Mouse (Mus musculus) heart, embryonic 11.5 days (tissue): ENCODE data around the gene Als2. TPM values are rescaled to one million over a fixed set of nuclear protein-coding genes. Genes with fewer than 3 reads are reported as not detected.

ENCODE experiments used
- ATAC-seq: fragments of 200-750 bp; cut with Nextera tagmentation; replicated peaks from 2 replicates; pipeline ENCODE4 v1.8.0; 2017; ENCODE audit warnings: moderate library complexity; ENCODE audit not compliant: insufficient number of reproducible peaks, low FRiP score, low TSS enrichment
- H3K27ac ChIP-seq: fragments of 300-500 bp; sonication (generic); 2 replicates; pipeline ENCODE4 v1.5.1; 2014; ENCODE audit warnings: mild to moderate bottlenecking, low read depth, low read length
- H3K27me3 ChIP-seq: fragments of 300-500 bp; sonication (generic); 2 replicates; pipeline ENCODE4 v1.6.1; 2014; ENCODE audit warnings: mild to moderate bottlenecking, low read length, mixed read lengths; ENCODE audit not compliant: control insufficient read depth, insufficient read depth
- H3K36me3 ChIP-seq: fragments of 300-500 bp; sonication (generic); 2 replicates; pipeline ENCODE4 v1.6.1; 2014; ENCODE audit warnings: mild to moderate bottlenecking, low read length, moderate library complexity, mixed read lengths; ENCODE audit not compliant: control insufficient read depth, insufficient read depth
- H3K4me1 ChIP-seq: fragments of 300-500 bp; sonication (generic); 2 replicates; pipeline ENCODE4 v1.6.1; 2014; ENCODE audit warnings: low read length; ENCODE audit not compliant: control insufficient read depth, insufficient read depth
- H3K4me2 ChIP-seq: fragments of 300-500 bp; sonication (generic); 2 replicates; pipeline ENCODE4 v1.6.1; 2014; ENCODE audit warnings: mild to moderate bottlenecking, moderate library complexity
- H3K4me3 ChIP-seq: fragments of 300-500 bp; sonication (generic); 2 replicates; pipeline ENCODE4 v1.5.1; 2014; ENCODE audit warnings: low read depth, low read length
- H3K9ac ChIP-seq: fragments of 300-500 bp; sonication (generic); 2 replicates; pipeline ENCODE4 v1.6.1; 2014; ENCODE audit warnings: mild to moderate bottlenecking, low read depth, low read length, moderate library complexity
- H3K9me3 ChIP-seq: fragments of 300-500 bp; sonication (generic); replicated peaks from 2 replicates; pipeline ENCODE4 v1.6.1; 2016; ENCODE audit warnings: low read length; ENCODE audit not compliant: control insufficient read depth
- WGBS: fragments of 180-500 bp; shearing (Covaris S2); extraction: QIAGEN DNeasy Blood & Tissue Kit; methylation state at CpG from one replicate; pipeline ENCODE4 v1.1.7; 2014; ENCODE audit not compliant: insufficient replicate concordance; 5-methylcytosine and 5-hydroxymethylcytosine counted together
- polyA plus RNA-seq: library from polyadenylated mRNA; unstranded; fragments of >200 nt; fragmentation: Nextera tagmentation; extraction: Ambion mirVana; gene quantifications from 2 replicates; pipeline ENCODE4 v1.2.1, GENCODE M21; 2014

Als2 gene
- polyA plus RNA-seq, 1 experiment from 2014 or later: 10.1 TPM

DNA sequence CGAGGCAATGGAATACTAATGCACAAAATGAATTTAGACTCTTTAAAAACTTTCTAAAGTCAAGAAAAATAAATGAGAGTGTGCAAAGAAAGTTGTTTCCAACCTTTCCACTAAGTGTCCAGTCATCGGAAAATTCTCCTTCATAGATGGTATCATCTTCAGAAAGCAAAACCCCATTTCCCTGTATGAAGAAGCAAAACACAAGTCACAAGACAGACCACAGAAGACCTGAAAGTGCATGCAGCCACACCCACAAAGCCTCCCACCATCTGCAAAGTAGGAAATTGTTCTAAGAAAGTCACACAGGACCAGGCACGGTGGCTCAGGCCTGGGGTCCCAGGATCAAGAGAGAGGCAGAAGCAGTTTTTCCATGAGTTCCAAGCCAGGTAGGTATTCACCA is 57.0 kb downstream of the Als2 start:
- ATAC-seq: no peak
- Histone ChIP-seq H3K9me3 (no peaks in the 10 kb centered on the region), H3K4me2 (no peak overlapping the region), H3K4me3 (no peak overlapping the region), H3K36me3 (peaks cover 7% of the 10 kb centered on the region), H3K27me3 (no peaks in the 10 kb centered on the region), H3K4me1 (no peaks in the 10 kb centered on the region), H3K27ac (no peak overlapping the region), H3K9ac (no peak overlapping the region)
- 79% methylated on average over 3 of the region's 3 CpGs for WGBS

DNA sequence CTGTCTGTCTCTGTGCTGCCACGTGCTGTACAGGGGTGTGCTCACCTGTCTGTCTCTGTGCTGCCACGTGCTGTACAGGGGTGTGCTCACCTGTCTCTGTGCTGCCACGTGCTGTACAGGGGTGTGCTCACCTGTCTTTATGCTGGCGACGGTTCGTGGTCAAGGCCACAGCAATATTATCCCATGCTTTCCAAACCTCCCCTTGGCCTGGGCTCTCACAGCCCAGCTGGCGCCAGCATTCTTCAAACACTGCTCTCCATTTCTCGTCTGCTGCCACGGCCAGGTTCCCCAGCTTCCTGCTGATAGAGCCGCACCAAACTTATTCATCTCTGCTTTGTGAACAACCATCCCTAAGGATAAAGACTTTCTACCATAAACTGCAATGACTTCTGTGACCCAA is 58.6 kb downstream of the Als2 start:
- H3K4me2 ChIP-seq: no peak overlapping the region
- no peak overlapping the region for H3K27ac ChIP-seq
- no peaks in the 10 kb centered on the region for H3K27me3 ChIP-seq
- H3K36me3 ChIP-seq: peaks cover 10% of the 10 kb centered on the region
- no peak overlapping the region for H3K9ac ChIP-seq
- WGBS: 88% methylated on average over 10 of the region's 10 CpGs
- no peak for ATAC-seq
- H3K4me3 ChIP-seq: no peak overlapping the region
- H3K9me3 ChIP-seq: no peaks in the 10 kb centered on the region
- H3K4me1 ChIP-seq: no peaks in the 10 kb centered on the region

DNA sequence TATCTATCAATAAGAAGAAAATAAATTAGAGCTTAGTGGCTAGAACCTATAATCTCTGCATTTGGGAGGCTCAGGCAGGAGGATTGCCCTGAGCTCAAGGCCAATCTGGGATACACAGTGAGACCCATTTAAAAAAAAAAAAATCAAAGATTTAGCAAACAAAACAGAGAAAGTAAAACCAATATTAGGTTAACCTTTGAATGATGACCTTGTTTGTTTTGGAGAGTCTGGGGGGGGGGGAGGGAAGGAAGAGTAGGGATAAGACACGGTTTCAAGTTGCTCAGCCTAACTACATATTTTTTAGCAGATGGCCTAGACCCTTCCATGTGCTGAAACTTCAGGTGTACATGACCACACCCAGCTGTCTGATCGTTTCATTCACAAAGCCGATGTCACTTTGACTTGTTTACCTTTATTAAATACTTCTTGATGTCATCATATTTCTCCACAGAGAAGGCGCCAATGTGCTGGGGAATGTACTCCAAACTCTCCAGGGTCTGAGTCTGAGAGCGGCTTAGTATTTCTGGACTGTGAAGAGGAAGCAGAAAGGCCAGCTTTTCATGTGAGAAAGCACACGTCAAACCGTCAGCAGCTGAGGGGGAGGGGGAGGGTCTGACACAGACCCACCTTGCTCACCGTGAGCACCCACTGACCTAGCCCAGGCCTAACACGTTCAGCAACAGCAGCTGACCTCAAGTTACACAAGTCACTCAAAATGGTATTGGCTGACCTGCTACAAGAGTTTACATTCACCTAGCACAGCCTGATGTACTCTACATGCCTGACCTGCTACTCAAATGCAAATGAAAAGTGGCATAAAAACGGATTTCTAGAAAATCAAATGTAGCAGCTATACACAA is 62.3 kb downstream of the Als2 start:
- ATAC-seq: no peak
- Histone ChIP-seq H3K4me3 (no peak overlapping the region), H3K4me2 (no peak overlapping the region), H3K27ac (no peak overlapping the region), H3K4me1 (peaks cover 3% of the 10 kb centered on the region; the same call in 1 of the 2 replicates), H3K9me3 (no peaks in the 10 kb centered on the region), H3K27me3 (no peaks in the 10 kb centered on the region), H3K9ac (no peak overlapping the region), H3K36me3 (peaks cover 9% of the 10 kb centered on the region)
- 71% methylated on average over 10 of the region's 10 CpGs for WGBS

DNA sequence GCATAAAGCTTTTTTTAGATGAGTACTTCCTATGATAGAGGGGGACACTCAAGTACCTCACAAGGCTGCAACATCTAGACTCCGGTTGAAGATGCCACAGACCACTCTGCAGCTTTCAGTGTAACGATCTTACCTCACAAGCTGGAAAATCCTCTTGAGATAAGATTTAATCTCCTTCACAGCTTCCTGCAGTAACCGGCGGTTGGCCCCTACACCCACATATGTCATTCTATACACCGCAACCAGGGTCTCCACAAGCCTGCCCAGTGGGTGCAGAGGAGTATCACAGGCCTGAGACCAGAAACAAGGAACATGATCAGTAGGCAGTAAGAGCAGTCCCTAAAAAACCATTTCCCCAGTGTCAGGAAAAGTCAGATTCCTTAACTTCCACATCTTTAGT is 64.0 kb downstream of the Als2 start:
- H3K4me2 ChIP-seq: no peak overlapping the region
- no peak for ATAC-seq
- no peak overlapping the region for H3K9ac ChIP-seq
- H3K4me3 ChIP-seq: no peak overlapping the region
- no peaks in the 10 kb centered on the region for H3K27me3 ChIP-seq
- H3K9me3 ChIP-seq: no peaks in the 10 kb centered on the region
- 52% methylated on average over 5 of the region's 5 CpGs for WGBS
- peaks cover 3% of the 10 kb centered on the region; the same call in 1 of the 2 replicates for H3K4me1 ChIP-seq
- peaks cover 9% of the 10 kb centered on the region for H3K36me3 ChIP-seq
- H3K27ac ChIP-seq: no peak overlapping the region

DNA sequence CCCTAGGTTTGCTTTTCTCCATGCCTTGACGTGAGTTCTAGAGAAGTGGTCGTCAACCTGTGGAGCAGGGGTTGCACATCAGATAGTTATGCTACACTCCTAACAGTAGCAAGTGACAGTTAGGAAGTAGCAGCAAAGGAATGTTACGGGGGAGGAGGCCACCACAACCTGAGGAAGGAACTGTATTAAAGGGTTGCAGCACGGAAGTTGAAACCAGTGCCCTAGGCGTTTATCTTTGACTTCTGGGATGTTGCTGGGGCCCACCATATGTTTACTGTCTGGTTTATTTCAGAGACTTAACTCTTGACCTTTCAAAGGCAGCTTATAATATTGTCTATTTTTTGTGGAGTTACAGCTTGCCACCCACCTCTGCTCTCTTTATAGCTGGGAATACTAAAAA is 65.2 kb downstream of the Als2 start:
- Histone ChIP-seq H3K4me3 (no peak overlapping the region), H3K4me2 (no peak overlapping the region), H3K27ac (no peak overlapping the region), H3K9me3 (no peaks in the 10 kb centered on the region), H3K9ac (no peak overlapping the region), H3K27me3 (no peaks in the 10 kb centered on the region), H3K4me1 (peaks cover 3% of the 10 kb centered on the region; the same call in 1 of the 2 replicates), H3K36me3 (peaks cover 8% of the 10 kb centered on the region)
- WGBS: 37% methylated on average over 5 of the region's 5 CpGs
- no peak for ATAC-seq

DNA sequence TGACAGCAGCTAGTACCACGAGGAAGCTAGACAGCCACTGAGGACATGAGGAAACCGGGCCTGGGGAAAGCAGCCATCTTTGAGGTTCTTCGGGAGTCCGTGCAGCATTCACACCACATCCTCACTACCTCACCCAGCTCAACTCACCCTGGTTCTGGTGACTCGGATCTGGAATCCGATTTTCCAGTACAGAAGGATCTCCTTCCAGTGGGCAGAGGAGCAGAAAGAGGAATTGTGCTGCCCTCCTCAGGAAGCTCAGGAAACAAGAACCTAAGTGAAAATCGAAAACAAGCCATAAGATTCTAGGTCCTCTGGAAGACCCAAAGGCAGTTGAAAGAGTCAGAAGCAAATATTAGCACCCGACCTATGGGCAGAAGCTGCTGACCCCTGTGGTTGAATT is 66.7 kb downstream of the Als2 start:
- Histone ChIP-seq H3K27me3 (no peaks in the 10 kb centered on the region), H3K4me1 (peaks cover 3% of the 10 kb centered on the region; the same call in 1 of the 2 replicates), H3K4me3 (no peak overlapping the region), H3K4me2 (no peak overlapping the region), H3K27ac (0 out of 2 replicates have a peak overlapping the region, but pooled peaks have one; percentile 10), H3K9me3 (no peaks in the 10 kb centered on the region), H3K9ac (no peak overlapping the region), H3K36me3 (peaks cover 9% of the 10 kb centered on the region; the same call in 1 of the 2 replicates)
- WGBS: 73% methylated on average over 8 of the region's 8 CpGs
- ATAC-seq: no peak

DNA sequence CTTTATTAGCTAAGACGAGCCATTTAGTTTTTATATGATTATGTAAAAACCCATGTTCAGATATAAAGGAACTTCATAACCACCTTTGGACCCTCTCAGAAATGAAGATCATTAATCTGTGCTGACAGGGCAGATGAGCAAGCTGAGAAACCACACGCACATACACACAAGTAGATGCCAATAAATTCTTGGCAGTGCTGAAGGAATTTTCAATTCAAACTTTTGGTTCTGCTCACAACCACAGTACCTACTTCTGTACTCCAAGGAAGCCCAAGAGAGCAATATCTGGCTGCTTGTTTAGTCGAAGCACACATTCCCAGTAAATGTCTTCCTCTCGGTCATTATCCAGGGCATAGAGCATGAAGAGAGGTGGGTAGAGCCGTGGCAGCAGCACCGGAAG is 67.4 kb downstream of the Als2 start:
- Histone ChIP-seq H3K27ac (no peak overlapping the region), H3K9me3 (no peaks in the 10 kb centered on the region), H3K27me3 (no peaks in the 10 kb centered on the region), H3K4me2 (no peak overlapping the region), H3K4me1 (peaks cover 3% of the 10 kb centered on the region; the same call in 1 of the 2 replicates), H3K4me3 (no peak overlapping the region), H3K36me3 (peaks cover 5% of the 10 kb centered on the region; the same call in 1 of the 2 replicates), H3K9ac (no peak overlapping the region)
- ATAC-seq: no peak
- 86% methylated on average over 6 of the region's 6 CpGs for WGBS

DNA sequence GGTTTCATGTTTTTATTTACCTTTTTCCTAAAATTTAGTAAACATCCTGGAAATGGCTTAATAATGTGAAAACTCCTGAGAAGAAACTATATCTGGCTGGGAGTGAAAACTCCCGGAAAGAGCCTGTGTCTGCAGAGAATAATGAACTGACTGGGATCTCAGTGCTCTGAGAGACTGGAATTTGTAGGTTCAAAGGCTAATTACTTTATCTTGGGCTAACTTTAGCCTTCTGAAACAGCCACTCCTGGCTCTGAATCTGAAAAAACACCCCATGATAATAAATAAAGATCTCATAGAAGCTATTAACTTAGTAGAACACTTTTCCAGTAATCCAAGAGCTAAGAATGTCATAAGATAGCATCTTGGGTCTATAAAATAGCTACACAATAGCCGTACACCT is 68.5 kb downstream of the Als2 start:
- no peak overlapping the region for H3K27ac ChIP-seq
- no peak for ATAC-seq
- H3K36me3 ChIP-seq: peaks cover 5% of the 10 kb centered on the region; the same call in 1 of the 2 replicates
- H3K4me1 ChIP-seq: peaks cover 3% of the 10 kb centered on the region; the same call in 1 of the 2 replicates
- no peak overlapping the region for H3K4me3 ChIP-seq
- no peaks in the 10 kb centered on the region for H3K9me3 ChIP-seq
- no peak overlapping the region for H3K4me2 ChIP-seq
- 47% methylated on average over 2 of the region's 2 CpGs for WGBS
- H3K9ac ChIP-seq: no peak overlapping the region
- H3K27me3 ChIP-seq: no peaks in the 10 kb centered on the region
